Mouse (Mus musculus) heart, embryonic 10.5 days (tissue): ENCODE measurements around the gene Dner. TPM values are rescaled to one million over a fixed set of nuclear protein-coding genes. Genes with fewer than 3 reads are reported as not detected.

Experiments
- DNase-seq: peaks from one replicate; pipeline ENCODE4 v3.0.0-alpha.2; 2017; ENCODE audit warnings: low spot score
- H3K27ac ChIP-seq: fragments of 300-500 bp; sonication (generic); 2 replicates; pipeline ENCODE4 v1.5.1; 2016; ENCODE audit warnings: mild to moderate bottlenecking
- H3K27me3 ChIP-seq: fragments of 300-500 bp; sonication (generic); 2 replicates; pipeline ENCODE4 v1.6.1; 2016; ENCODE audit warnings: mild to moderate bottlenecking; ENCODE audit not compliant: poor library complexity, insufficient read depth, severe bottlenecking
- H3K36me3 ChIP-seq: fragments of 300-500 bp; sonication (generic); 2 replicates; pipeline ENCODE4 v1.6.1; 2016; ENCODE audit warnings: mild to moderate bottlenecking, moderate library complexity
- H3K4me1 ChIP-seq: fragments of 300-500 bp; sonication (generic); 2 replicates; pipeline ENCODE4 v1.6.1; 2016; ENCODE audit warnings: mild to moderate bottlenecking
- H3K4me3 ChIP-seq: fragments of 300-500 bp; sonication (generic); 2 replicates; pipeline ENCODE4 v1.5.1; 2016; ENCODE audit warnings: mild to moderate bottlenecking, moderate library complexity
- H3K9me3 ChIP-seq: fragments of 300-500 bp; sonication (generic); 2 replicates; pipeline ENCODE4 v1.6.1; 2016; ENCODE audit warnings: mild to moderate bottlenecking, moderate library complexity
- WGBS: fragments of 180-500 bp; shearing (Covaris S2); methylation state at CpG from one replicate; pipeline ENCODE4 v1.1.7; 2016; 5-methylcytosine and 5-hydroxymethylcytosine counted together
- polyA plus RNA-seq: library from polyadenylated mRNA; unstranded; fragments of >200 nt; fragmentation: Nextera tagmentation; extraction: Ambion mirVana; gene quantifications from 2 replicates; pipeline ENCODE4 v1.2.1, GENCODE M21; 2016

Dner gene
- polyA plus RNA-seq, 1 experiment from 2014 or later = 0.60 TPM

DNA sequence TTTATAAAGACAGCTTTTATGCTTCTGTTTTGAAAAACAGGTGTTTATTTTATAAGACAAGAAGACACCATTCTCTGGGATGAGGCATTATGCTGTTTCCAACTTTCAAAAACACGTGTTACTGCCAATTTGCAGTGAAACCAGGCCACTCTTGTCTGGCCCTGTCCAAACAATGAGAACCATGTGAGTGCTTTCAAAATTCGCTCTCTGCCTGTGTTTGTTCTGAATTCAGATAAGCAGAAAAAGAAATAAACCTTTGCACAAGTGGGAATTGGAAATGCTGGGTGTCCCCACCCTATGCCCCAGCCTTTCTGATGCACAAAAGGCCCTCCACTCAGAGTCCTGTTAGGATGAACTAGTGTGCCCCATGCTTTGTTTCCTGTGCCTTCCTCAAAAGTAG lies 276.6 kb downstream of the Dner start:
- Histone ChIP-seq H3K36me3 (no peaks in the 10 kb centered on the region), H3K9me3 (no peaks in the 10 kb centered on the region), H3K4me1 (0 out of 2 replicates have a peak, but pooled peaks cover 4% of the 10 kb centered on the region), H3K4me3 (no peak overlapping the region), H3K27me3 (no peaks in the 10 kb centered on the region), H3K27ac (no peak overlapping the region)
- WGBS = 62% methylated on average over 2 of the region's 2 CpGs
- DNase-seq = no peak

GRCm38 (mm10) chr1:84418511-84418910 lies 277.5 kb downstream of the Dner start:
- Histone ChIP-seq H3K27ac (no peak overlapping the region), H3K9me3 (no peaks in the 10 kb centered on the region), H3K4me3 (no peak overlapping the region), H3K27me3 (no peaks in the 10 kb centered on the region), H3K4me1 (0 out of 2 replicates have a peak, but pooled peaks cover 4% of the 10 kb centered on the region), H3K36me3 (no peaks in the 10 kb centered on the region)
- 83% methylated on average over 9 of the region's 9 CpGs for WGBS
- DNase-seq = no peak

DNA sequence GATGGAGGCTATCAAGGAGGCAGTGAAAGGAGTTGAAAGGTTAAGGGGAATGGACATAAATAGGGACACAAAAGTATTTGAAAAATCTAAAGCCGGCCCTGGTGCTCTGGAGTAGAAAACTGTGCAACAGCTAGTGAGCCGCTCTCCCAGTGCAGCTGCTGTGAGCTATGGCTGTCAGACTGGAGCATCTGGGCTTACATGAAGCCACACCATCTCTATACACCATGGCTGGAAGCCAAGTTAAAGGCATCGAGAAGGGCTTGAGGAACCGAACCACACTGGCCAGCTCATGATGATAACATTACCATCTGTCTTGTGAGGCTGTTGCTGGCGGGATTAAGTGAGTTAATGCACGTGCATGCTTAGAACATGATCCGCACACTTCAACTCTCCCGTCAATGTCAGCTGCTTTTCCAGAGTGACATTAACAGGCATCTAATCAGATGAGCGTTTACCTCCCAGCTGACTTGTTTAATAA lies 278.2 kb downstream of the Dner start:
- H3K27ac ChIP-seq = no peak overlapping the region
- WGBS = 56% methylated on average over 9 of the region's 9 CpGs
- DNase-seq = no peak
- H3K9me3 ChIP-seq = no peaks in the 10 kb centered on the region
- 0 out of 2 replicates have a peak, but pooled peaks cover 4% of the 10 kb centered on the region for H3K4me1 ChIP-seq
- H3K36me3 ChIP-seq = no peaks in the 10 kb centered on the region
- no peak overlapping the region for H3K4me3 ChIP-seq
- no peaks in the 10 kb centered on the region for H3K27me3 ChIP-seq

DNA sequence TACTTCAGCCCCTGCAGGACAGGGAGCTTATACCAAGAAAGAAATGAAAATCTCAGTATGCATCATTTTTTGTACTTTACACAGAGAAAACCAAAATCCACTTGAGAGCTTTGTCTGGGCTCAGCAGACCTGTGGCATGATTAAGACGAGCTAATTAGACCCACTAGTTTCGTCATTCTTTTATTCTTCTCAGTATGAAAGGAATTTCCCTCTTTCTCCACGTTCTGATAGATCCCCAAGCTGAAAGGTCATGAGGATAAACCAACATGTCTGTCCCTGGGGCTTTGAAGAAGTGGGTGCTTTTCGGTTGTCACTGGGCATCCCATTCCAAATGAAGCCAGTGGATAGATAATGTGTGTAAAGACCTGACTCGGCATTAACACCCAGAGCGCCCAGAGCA lies 278.7 kb downstream of the Dner start:
- no peak for DNase-seq
- Histone ChIP-seq H3K9me3 (no peaks in the 10 kb centered on the region), H3K4me3 (no peak overlapping the region), H3K27ac (no peak overlapping the region), H3K4me1 (0 out of 2 replicates have a peak, but pooled peaks cover 4% of the 10 kb centered on the region), H3K27me3 (no peaks in the 10 kb centered on the region), H3K36me3 (no peaks in the 10 kb centered on the region)
- 62% methylated on average over 6 of the region's 6 CpGs for WGBS

DNA sequence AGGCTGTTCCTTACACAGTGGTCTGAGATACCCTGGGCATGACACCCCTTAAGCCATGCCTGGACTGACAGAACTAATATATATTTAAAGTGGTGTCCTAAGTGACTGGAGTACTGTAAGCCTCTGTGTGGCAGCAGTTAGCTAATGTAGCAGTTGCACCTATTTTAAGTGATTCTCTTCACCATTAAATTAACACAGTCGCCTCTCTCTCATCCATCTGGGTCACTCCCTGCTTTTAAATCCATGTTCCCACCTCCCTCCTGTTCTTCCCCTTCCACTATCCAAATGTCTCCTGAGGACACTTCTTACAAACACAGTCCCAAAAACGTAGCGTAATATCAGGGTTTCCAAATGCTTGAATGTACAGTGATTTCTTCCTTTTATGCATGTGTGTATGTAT lies 281.6 kb downstream of the Dner start:
- Histone ChIP-seq H3K4me1 (0 out of 2 replicates have a peak, but pooled peaks cover 4% of the 10 kb centered on the region), H3K27me3 (no peaks in the 10 kb centered on the region), H3K27ac (no peak overlapping the region), H3K36me3 (no peaks in the 10 kb centered on the region), H3K4me3 (no peak overlapping the region), H3K9me3 (no peaks in the 10 kb centered on the region)
- DNase-seq = no peak
- 88% methylated on average over 3 of the region's 3 CpGs for WGBS

DNA sequence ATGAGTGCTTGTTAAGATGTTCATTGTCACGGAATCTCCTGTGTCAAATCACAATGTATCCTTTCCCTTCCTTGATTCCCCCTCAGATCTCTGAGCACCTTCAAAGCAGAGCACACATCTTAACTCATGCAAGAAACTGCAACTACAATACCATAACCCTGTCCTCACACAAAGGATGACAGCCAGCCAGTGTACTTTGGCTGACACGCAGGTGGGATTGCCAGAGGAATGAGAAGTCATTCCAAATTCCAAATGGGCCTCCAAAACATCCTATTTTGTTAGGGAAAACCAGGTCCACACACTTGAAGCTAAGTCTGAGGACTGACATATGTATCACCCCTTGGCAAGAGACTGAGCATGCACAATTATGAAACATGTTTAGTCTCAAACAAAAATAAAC lies 286.5 kb downstream of the Dner start:
- DNase-seq = no peak
- Histone ChIP-seq H3K27me3 (no peaks in the 10 kb centered on the region), H3K27ac (no peak overlapping the region), H3K4me3 (no peak overlapping the region), H3K9me3 (no peaks in the 10 kb centered on the region), H3K4me1 (peaks cover 8% of the 10 kb centered on the region), H3K36me3 (no peaks in the 10 kb centered on the region)
- WGBS = 81% methylated on average over 2 of the region's 2 CpGs

DNA sequence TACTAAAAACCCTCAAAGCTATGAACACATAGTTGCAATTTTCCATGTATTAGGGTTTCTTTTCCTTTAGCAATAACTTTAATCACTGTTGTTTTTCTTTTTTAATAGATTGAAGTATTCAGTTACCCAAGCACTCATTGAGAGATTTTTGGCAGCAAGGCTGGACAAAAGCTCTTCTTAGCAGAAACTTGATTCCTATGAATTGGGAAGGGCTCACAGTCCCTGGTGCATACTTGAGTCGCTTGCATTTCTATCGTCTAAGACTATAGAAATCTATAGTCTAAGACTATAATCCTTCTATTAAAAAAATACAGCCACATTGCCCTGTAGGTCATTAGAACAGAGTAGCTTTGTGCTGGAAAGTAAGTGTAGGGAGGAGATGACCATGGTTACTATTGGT lies 287.1 kb downstream of the Dner start:
- Histone ChIP-seq H3K27me3 (no peaks in the 10 kb centered on the region), H3K4me3 (no peak overlapping the region), H3K36me3 (no peaks in the 10 kb centered on the region), H3K4me1 (peaks cover 10% of the 10 kb centered on the region), H3K27ac (no peak overlapping the region), H3K9me3 (no peaks in the 10 kb centered on the region)
- 81% methylated on average over 2 of the region's 2 CpGs for WGBS
- DNase-seq = no peak

- DNase-seq = no peak
- WGBS = 77% methylated on average over 4 of the region's 4 CpGs
- Histone ChIP-seq H3K36me3 (no peaks in the 10 kb centered on the region), H3K4me1 (peaks cover 10% of the 10 kb centered on the region), H3K4me3 (no peak overlapping the region), H3K27me3 (no peaks in the 10 kb centered on the region), H3K9me3 (no peaks in the 10 kb centered on the region), H3K27ac (no peak overlapping the region)
These were observed 289.1 kb downstream of the Dner start for GRCm38 (mm10) chr1:84406891-84407290.

DNA sequence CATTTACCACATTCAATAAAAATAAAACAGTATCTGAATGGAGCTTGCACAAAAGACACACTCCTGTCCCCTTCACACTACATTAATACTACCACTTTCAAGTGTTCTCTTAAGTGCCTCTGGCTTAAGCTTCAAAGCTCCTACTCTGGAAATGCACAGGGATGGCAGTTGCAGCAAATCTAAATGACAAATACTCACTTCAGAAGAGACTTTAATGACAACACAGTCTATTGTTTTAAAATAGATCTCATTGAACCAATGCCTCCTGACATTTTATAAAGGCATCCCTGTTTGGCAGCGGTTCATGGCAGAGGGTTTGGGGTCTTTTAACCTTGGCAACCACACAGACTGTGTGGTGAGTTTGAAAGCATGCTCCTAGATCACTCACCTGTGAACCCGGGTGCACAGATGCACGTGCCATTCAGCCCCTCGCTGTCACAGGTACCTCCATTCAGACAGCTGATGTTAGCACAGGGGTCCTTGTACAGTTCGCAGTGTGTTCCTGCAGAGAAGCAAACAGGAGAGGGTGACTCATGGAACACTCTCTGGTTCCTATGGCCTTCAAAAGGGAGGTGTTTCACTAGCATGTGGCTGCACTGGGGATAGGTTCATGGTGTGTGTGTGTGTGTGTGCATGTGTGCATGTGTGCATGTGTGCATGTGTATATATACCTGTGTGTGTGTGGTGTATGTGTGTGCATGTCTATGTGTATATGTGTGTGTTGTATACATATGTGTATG lies 290.3 kb downstream of the Dner start:
- no peak overlapping the region for H3K27ac ChIP-seq
- no peaks in the 10 kb centered on the region for H3K9me3 ChIP-seq
- WGBS = 78% methylated on average over 5 of the region's 5 CpGs
- no peak overlapping the region for H3K4me3 ChIP-seq
- peaks cover 10% of the 10 kb centered on the region for H3K4me1 ChIP-seq
- H3K27me3 ChIP-seq = no peaks in the 10 kb centered on the region
- H3K36me3 ChIP-seq = no peaks in the 10 kb centered on the region
- no peak for DNase-seq

DNA sequence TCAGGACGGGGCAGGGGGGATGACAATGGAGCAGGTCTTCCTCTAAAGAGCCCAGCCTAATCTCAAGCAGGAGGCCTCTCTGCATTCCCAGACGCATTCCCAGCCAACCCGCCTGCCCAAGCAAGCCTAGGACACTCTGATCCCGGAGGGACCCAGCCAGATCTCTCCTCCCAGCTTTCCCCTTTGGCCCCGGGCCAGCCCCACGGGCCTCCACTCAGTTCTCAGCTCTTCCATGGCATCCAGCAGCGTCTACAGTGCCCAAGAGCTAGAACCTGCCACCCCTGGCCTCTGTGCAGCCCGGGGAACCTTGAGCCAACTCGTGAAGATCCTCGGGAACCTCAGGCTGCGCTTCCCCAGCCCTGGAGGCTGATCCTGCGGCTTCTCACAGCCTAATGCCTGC lies 291.1 kb downstream of the Dner start:
- Histone ChIP-seq H3K4me3 (no peak overlapping the region), H3K4me1 (peaks cover 10% of the 10 kb centered on the region), H3K27me3 (no peaks in the 10 kb centered on the region), H3K9me3 (no peaks in the 10 kb centered on the region), H3K27ac (peak overlapping the region; percentile 56; the same call in 1 of the 2 replicates), H3K36me3 (no peaks in the 10 kb centered on the region)
- DNase-seq = no peak
- WGBS = 27% methylated on average over 12 of the region's 12 CpGs

DNA sequence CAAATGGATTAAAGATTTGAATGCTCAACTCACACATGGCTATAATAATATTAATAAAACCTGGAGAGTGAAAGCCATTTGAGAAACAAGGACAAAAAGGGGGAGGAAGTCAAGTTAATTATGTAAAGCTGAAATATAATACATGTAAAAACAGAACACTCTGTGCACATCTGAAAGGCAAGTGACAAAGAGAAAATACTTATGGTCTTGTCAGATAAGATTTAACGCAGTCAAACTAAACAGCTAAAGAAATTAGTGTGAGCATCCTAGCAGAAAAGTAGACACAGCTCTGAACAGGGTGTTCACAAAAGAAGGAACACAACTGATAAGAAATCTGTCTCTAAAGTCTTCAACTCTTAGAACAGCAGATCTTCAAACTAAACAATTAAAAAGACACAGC lies 293.9 kb downstream of the Dner start:
- Histone ChIP-seq H3K4me1 (peaks cover 10% of the 10 kb centered on the region), H3K9me3 (no peaks in the 10 kb centered on the region), H3K27me3 (no peaks in the 10 kb centered on the region), H3K4me3 (no peak overlapping the region), H3K27ac (no peak overlapping the region), H3K36me3 (no peaks in the 10 kb centered on the region)
- DNase-seq = no peak
- 71% methylated on average over 1 of the region's 1 CpGs for WGBS

DNA sequence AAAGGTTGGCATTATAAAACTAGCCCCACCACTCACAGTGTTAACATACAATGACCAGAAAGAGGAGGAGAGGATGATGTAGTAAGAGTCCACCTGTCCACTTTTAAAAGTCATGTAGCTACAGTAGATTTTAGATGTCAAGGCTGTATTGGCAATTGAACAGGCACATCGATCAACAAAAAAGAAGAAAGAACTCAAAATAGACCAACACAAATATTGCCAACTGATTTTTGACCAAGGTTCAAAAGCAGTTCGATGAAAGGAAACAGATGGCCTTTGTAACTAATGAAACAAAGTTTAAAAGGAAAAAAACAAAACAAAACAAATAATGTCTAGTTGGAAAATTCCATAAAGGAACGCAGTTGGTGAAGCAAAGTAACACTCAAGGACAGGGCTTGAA lies 296.4 kb downstream of the Dner start:
- no peaks in the 10 kb centered on the region for H3K27me3 ChIP-seq
- no peaks in the 10 kb centered on the region for H3K9me3 ChIP-seq
- 86% methylated on average over 3 of the region's 3 CpGs for WGBS
- no peak for DNase-seq
- H3K27ac ChIP-seq = no peak overlapping the region
- H3K36me3 ChIP-seq = no peaks in the 10 kb centered on the region
- H3K4me1 ChIP-seq = peaks cover 4% of the 10 kb centered on the region; the same call in 1 of the 2 replicates
- H3K4me3 ChIP-seq = no peak overlapping the region

- no peaks in the 10 kb centered on the region for H3K9me3 ChIP-seq
- no peaks in the 10 kb centered on the region for H3K4me1 ChIP-seq
- no peaks in the 10 kb centered on the region for H3K36me3 ChIP-seq
- no peak overlapping the region for H3K27ac ChIP-seq
- DNase-seq = no peak
- no peaks in the 10 kb centered on the region for H3K27me3 ChIP-seq
- 81% methylated on average over 4 of the region's 4 CpGs for WGBS
- no peak overlapping the region for H3K4me3 ChIP-seq
These were observed 296.9 kb downstream of the Dner start for GRCm38 (mm10) chr1:84399118-84399517.

- H3K4me1 ChIP-seq = no peaks in the 10 kb centered on the region
- H3K27me3 ChIP-seq = no peaks in the 10 kb centered on the region
- no peak overlapping the region for H3K27ac ChIP-seq
- H3K36me3 ChIP-seq = no peaks in the 10 kb centered on the region
- 68% methylated on average over 3 of the region's 3 CpGs for WGBS
- H3K9me3 ChIP-seq = no peaks in the 10 kb centered on the region
- DNase-seq = no peak
- no peak overlapping the region for H3K4me3 ChIP-seq
These were observed 299.2 kb downstream of the Dner start for GRCm38 (mm10) chr1:84396787-84397186.
